Mouse (Mus musculus) embryonic fibroblast, embryonic 13.5 days (primary cell): ENCODE results near the gene Dll3. TPM values are rescaled to one million over a fixed set of nuclear protein-coding genes. Genes with fewer than 3 reads are reported as not detected.

Source experiments
- H3K27ac ChIP-seq: 2 replicates; pipeline ENCODE4 v1.5.1; 2012; ENCODE audit warnings: low read length, control low read depth, inconsistent platforms; ENCODE audit not compliant: insufficient read depth
- H3K4me1 ChIP-seq: 2 replicates; pipeline ENCODE4 v1.6.1; 2011; ENCODE audit warnings: low read length; ENCODE audit not compliant: control insufficient read depth, insufficient read depth
- H3K4me3 ChIP-seq: 2 replicates; pipeline ENCODE4 v1.5.1; 2011; ENCODE audit warnings: mild to moderate bottlenecking, control low read depth, low read length; ENCODE audit not compliant: insufficient read depth
- CTCF ChIP-seq: IDR thresholded peaks from 2 replicates; pipeline ENCODE4 v1.5.1; 2011; ENCODE audit warnings: mild to moderate bottlenecking, control low read depth, low read length, moderate library complexity, borderline replicate concordance; ENCODE audit not compliant: insufficient read depth
- POLR2A ChIP-seq: IDR thresholded peaks from 2 replicates; pipeline ENCODE4 v1.6.1; 2011; ENCODE audit warnings: low read depth, mild to moderate bottlenecking, control low read depth, low read length, moderate library complexity
- polyA plus RNA-seq: library from polyadenylated mRNA; stranded (reverse); fragments of >200 nt; gene quantifications from 2 replicates; pipeline ENCODE4 v1.2.4, GENCODE M21; 2011; ENCODE audit warnings: low read depth; ENCODE audit not compliant: missing spikeins, insufficient read length

Gene Dll3
- polyA plus RNA-seq, 1 experiment, result not detected

- peak; percentile 79 for TF ChIP-seq POLR2A
- no peak for TF ChIP-seq CTCF
- H3K27ac ChIP-seq, result no peak within 1 kb of the TSS
- H3K4me3 ChIP-seq, result peak within 1 kb of the TSS; percentile 82
- H3K4me1 ChIP-seq, result no peaks in the 10 kb centered on the region
Measured at GRCm38 (mm10) chr7:28311926-28312543, 10.0 kb upstream of the Dll3 start, which contains the start of gene Timm50. Gene Timm50, minus strand, starts transcription at chr7:28312072.

- Histone ChIP-seq H3K4me1 (no peaks in the 10 kb centered on the region), H3K27ac (no peak overlapping the region)
Measured at GRCm38 (mm10) chr7:28311151-28311925, 9.3 kb upstream of the Dll3 start.

GRCm38 (mm10) chr7:28309737-28310136 is 7.7 kb upstream of the Dll3 start:
- Histone ChIP-seq H3K27ac (no peak overlapping the region), H3K4me1 (no peaks in the 10 kb centered on the region), H3K4me3 (no peak overlapping the region)
- no peak for TF ChIP-seq POLR2A
- no peak for TF ChIP-seq CTCF

More at GRCm38 (mm10) chr7:28311151-28311925, 9.3 kb upstream of the Dll3 start:
- TF ChIP-seq CTCF (no peak), POLR2A (no peak)
- H3K4me3 ChIP-seq, result peak overlapping the region; percentile 82

GRCm38 (mm10) chr7:28306216-28306615 is 4.2 kb upstream of the Dll3 start:
- TF ChIP-seq POLR2A (no peak), CTCF (no peak)
- Histone ChIP-seq H3K4me1 (no peaks in the 10 kb centered on the region), H3K4me3 (no peak overlapping the region), H3K27ac (no peak overlapping the region)

GRCm38 (mm10) chr7:28305641-28306040 is 3.6 kb upstream of the Dll3 start:
- Histone ChIP-seq H3K4me1 (no peaks in the 10 kb centered on the region), H3K4me3 (no peak overlapping the region), H3K27ac (no peak overlapping the region)
- TF ChIP-seq CTCF, result no peak
- TF ChIP-seq POLR2A, result no peak

- Histone ChIP-seq H3K27ac (no peak overlapping the region), H3K4me1 (no peaks in the 10 kb centered on the region), H3K4me3 (no peak overlapping the region)
- no peak for TF ChIP-seq POLR2A
- TF ChIP-seq CTCF, result peak; percentile 32; the same call in 1 of the 2 replicates
Measured at GRCm38 (mm10) chr7:28298837-28299625, 3.0 kb downstream of the Dll3 start.

GRCm38 (mm10) chr7:28294481-28294880 is 7.6 kb downstream of the Dll3 start:
- H3K4me3 ChIP-seq, result peak overlapping the region; percentile 16

GRCm38 (mm10) chr7:28290638-28291590 is 11.1 kb downstream of the Dll3 start, which contains the start of gene Selenov:
Gene Selenov, minus strand, starts transcription at chr7:28291186.
- no peak within 1 kb of the TSS for H3K27ac ChIP-seq
- no peak within 1 kb of the TSS for H3K4me3 ChIP-seq
- no peaks in the 10 kb centered on the region for H3K4me1 ChIP-seq
- no peak for TF ChIP-seq CTCF
- TF ChIP-seq POLR2A, result no peak

More at GRCm38 (mm10) chr7:28294481-28294880, 7.6 kb downstream of the Dll3 start:
- Histone ChIP-seq H3K27ac (no peak overlapping the region), H3K4me1 (no peaks in the 10 kb centered on the region)
- TF ChIP-seq POLR2A, result no peak
- no peak for TF ChIP-seq CTCF

- Histone ChIP-seq H3K4me1 (no peaks in the 10 kb centered on the region), H3K4me3 (no peak overlapping the region), H3K27ac (no peak overlapping the region)
- TF ChIP-seq POLR2A (no peak), CTCF (no peak)
Measured at GRCm38 (mm10) chr7:28290165-28290564, 11.9 kb downstream of the Dll3 start.

- Histone ChIP-seq H3K4me3 (no peak overlapping the region), H3K4me1 (no peaks in the 10 kb centered on the region), H3K27ac (no peak overlapping the region)
- TF ChIP-seq CTCF, result no peak
- TF ChIP-seq POLR2A, result no peak
Measured at GRCm38 (mm10) chr7:28280630-28281029, 21.4 kb downstream of the Dll3 start.
